Mouse (Mus musculus) liver, adult 2 months (tissue): ENCODE measurements around the gene Taok3. TPM values are rescaled to one million over a fixed set of nuclear protein-coding genes. Genes with fewer than 3 reads are reported as not detected.

Source experiments
- DNase-seq: peaks from one replicate; pipeline ENCODE4 v3.0.0-alpha.2; 2011; ENCODE audit warnings: low read depth, low spot score; ENCODE audit errors: extremely low read depth
- H3K27ac ChIP-seq: fragments of 200-500 bp; replicated peaks from 2 replicates; pipeline ENCODE4 v1.5.1; 2012; ENCODE audit warnings: low read depth, mild to moderate bottlenecking, control low read depth, inconsistent platforms, low read length; ENCODE audit not compliant: insufficient read depth
- H3K27me3 ChIP-seq: fragments of 200-500 bp; 2 replicates; pipeline ENCODE4 v1.6.1; 2012; ENCODE audit warnings: mild to moderate bottlenecking, moderate library complexity, low read length, inconsistent platforms; ENCODE audit not compliant: control insufficient read depth, insufficient read depth
- H3K36me3 ChIP-seq: fragments of 200-500 bp; 2 replicates; pipeline ENCODE4 v1.6.1; 2012; ENCODE audit warnings: low read length, inconsistent platforms; ENCODE audit not compliant: control insufficient read depth, insufficient read depth
- H3K4me1 ChIP-seq: fragments of 200-500 bp; 2 replicates; pipeline ENCODE4 v1.6.1; 2011; ENCODE audit warnings: low read length; ENCODE audit not compliant: control insufficient read depth, insufficient read depth
- H3K4me3 ChIP-seq: fragments of 200-500 bp; 2 replicates; pipeline ENCODE4 v1.5.1; 2011; ENCODE audit warnings: low read depth, mild to moderate bottlenecking, control low read depth, low read length, moderate library complexity; ENCODE audit not compliant: insufficient read depth
- H3K79me2 ChIP-seq: fragments of 200-500 bp; 2 replicates; pipeline ENCODE4 v1.6.1; 2012; ENCODE audit warnings: inconsistent platforms, mild to moderate bottlenecking, low read length, moderate library complexity; ENCODE audit not compliant: control insufficient read depth, insufficient read depth
- H3K9ac ChIP-seq: fragments of 200-500 bp; 2 replicates; pipeline ENCODE4 v1.6.1; 2012; ENCODE audit warnings: low read depth, mild to moderate bottlenecking, control low read depth, inconsistent platforms, low read length
- CTCF ChIP-seq: fragments of 200-500 bp; IDR thresholded peaks from 2 replicates; pipeline ENCODE4 v1.5.1; 2011; ENCODE audit warnings: low read depth, low read length, control low read depth
- POLR2A ChIP-seq: fragments of 200-500 bp; IDR thresholded peaks from 2 replicates; pipeline ENCODE4 v1.6.1; 2011; ENCODE audit warnings: low read length, control low read depth; ENCODE audit not compliant: insufficient read depth; ENCODE audit errors: extremely low read depth
- WGBS: fragments of 180-500 bp; shearing (Covaris S2); methylation state at CpG from one replicate; pipeline ENCODE4 v1.1.7; 2018; 5-methylcytosine and 5-hydroxymethylcytosine counted together
- polyA plus RNA-seq: library from polyadenylated mRNA; depleted of rRNA; stranded (reverse); fragments of >200 nt; gene quantifications from 2 replicates; pipeline ENCODE4 v1.2.3, GENCODE M21; 2012
- total RNA-seq: library from RNA; depleted of rRNA; stranded (reverse); fragments of >200 nt; gene quantifications from 2 replicates; pipeline ENCODE4 v1.2.3, GENCODE M21; 2014

Taok3 gene
- total and polyA plus RNA-seq, 2 experiments: 16.2 to 23.0 TPM

- Histone ChIP-seq H3K36me3 (peaks cover 16% of the 10 kb centered on the region; the same call in 1 of the 2 replicates), H3K4me1 (peaks cover 8% of the 10 kb centered on the region), H3K27ac (no peak overlapping the region), H3K9ac (no peak overlapping the region), H3K79me2 (no peaks in the 10 kb centered on the region), H3K4me3 (no peak overlapping the region), H3K27me3 (no peaks in the 10 kb centered on the region)
- DNase-seq: no peak
- TF ChIP-seq POLR2A (no peak), CTCF (no peak)
- 84% methylated on average over 5 of the region's 5 CpGs for WGBS
These were observed 20.9 kb upstream of the Taok3 start for GRCm38 (mm10) chr5:117099008-117099407.

- H3K36me3 ChIP-seq: peaks cover 18% of the 10 kb centered on the region; the same call in 1 of the 2 replicates
- DNase-seq: no peak
- no peak overlapping the region for H3K27ac ChIP-seq
- no peak for TF ChIP-seq POLR2A
- peak; percentile 25; the same call in 1 of the 2 replicates for TF ChIP-seq CTCF
- H3K9ac ChIP-seq: no peak overlapping the region
- 89% methylated on average over 11 of the region's 11 CpGs for WGBS
- H3K4me3 ChIP-seq: no peak overlapping the region
- peaks cover 8% of the 10 kb centered on the region for H3K4me1 ChIP-seq
- H3K27me3 ChIP-seq: no peaks in the 10 kb centered on the region
- no peaks in the 10 kb centered on the region for H3K79me2 ChIP-seq
These were observed 20.2 kb upstream of the Taok3 start for GRCm38 (mm10) chr5:117099742-117100141.

GRCm38 (mm10) chr5:117103194-117103929 is 16.6 kb upstream of the Taok3 start:
- 93% methylated on average over 20 of the region's 20 CpGs for WGBS
- H3K36me3 ChIP-seq: peaks cover 42% of the 10 kb centered on the region

GRCm38 (mm10) chr5:117104329-117104728 is 15.6 kb upstream of the Taok3 start:
- peaks cover 41% of the 10 kb centered on the region for H3K36me3 ChIP-seq
- H3K4me3 ChIP-seq: no peak overlapping the region
- 95% methylated on average over 12 of the region's 12 CpGs for WGBS
- H3K79me2 ChIP-seq: no peaks in the 10 kb centered on the region; the same call in 1 of the 2 replicates
- peak; percentile 56 for DNase-seq
- TF ChIP-seq CTCF: no peak
- no peak for TF ChIP-seq POLR2A
- no peaks in the 10 kb centered on the region for H3K27me3 ChIP-seq
- H3K27ac ChIP-seq: no peak overlapping the region
- H3K9ac ChIP-seq: no peak overlapping the region
- H3K4me1 ChIP-seq: no peaks in the 10 kb centered on the region

More at GRCm38 (mm10) chr5:117103194-117103929, 16.6 kb upstream of the Taok3 start:
- DNase-seq: no peak
- Histone ChIP-seq H3K79me2 (no peaks in the 10 kb centered on the region; the same call in 1 of the 2 replicates), H3K27ac (no peak overlapping the region), H3K4me1 (no peaks in the 10 kb centered on the region), H3K4me3 (no peak overlapping the region), H3K9ac (no peak overlapping the region), H3K27me3 (no peaks in the 10 kb centered on the region)
- TF ChIP-seq POLR2A (no peak), CTCF (no peak)

- Histone ChIP-seq H3K4me1 (no peaks in the 10 kb centered on the region), H3K79me2 (no peaks in the 10 kb centered on the region; the same call in 1 of the 2 replicates), H3K27ac (no peak overlapping the region), H3K4me3 (no peak overlapping the region), H3K27me3 (no peaks in the 10 kb centered on the region), H3K36me3 (peaks cover 37% of the 10 kb centered on the region), H3K9ac (no peak overlapping the region)
- WGBS: 95% methylated on average over 9 of the region's 9 CpGs
- DNase-seq: no peak
- TF ChIP-seq POLR2A (no peak), CTCF (no peak)
These were observed 14.2 kb upstream of the Taok3 start for GRCm38 (mm10) chr5:117105761-117106160.

GRCm38 (mm10) chr5:117108292-117108691 is 11.6 kb upstream of the Taok3 start:
- Histone ChIP-seq H3K79me2 (no peaks in the 10 kb centered on the region; the same call in 1 of the 2 replicates), H3K4me3 (no peak overlapping the region), H3K27me3 (no peaks in the 10 kb centered on the region), H3K27ac (no peak overlapping the region), H3K4me1 (no peaks in the 10 kb centered on the region), H3K9ac (no peak overlapping the region), H3K36me3 (peaks cover 46% of the 10 kb centered on the region)
- DNase-seq: no peak
- TF ChIP-seq POLR2A (no peak), CTCF (no peak)
- 94% methylated on average over 13 of the region's 13 CpGs for whole genome bisulfite sequencing
